Mouse (Mus musculus) forebrain, embryonic 12.5 days (tissue): Measurements from ENCODE around the gene Pomp. TPM values are rescaled to one million over a fixed set of nuclear protein-coding genes. Genes with fewer than 3 reads are reported as not detected.

Source experiments
- ATAC-seq: fragments of 200-750 bp; cut with Nextera tagmentation; 2 replicates; pipeline ENCODE4 v1.8.0; 2017; ENCODE audit warnings: moderate TSS enrichment; ENCODE audit not compliant: low FRiP score
- H3K27ac ChIP-seq: fragments of 300-500 bp; sonication (generic); 2 replicates; pipeline ENCODE4 v1.5.1; 2016; ENCODE audit warnings: mild to moderate bottlenecking
- H3K27me3 ChIP-seq: fragments of 300-500 bp; sonication (generic); 2 replicates; pipeline ENCODE4 v1.6.1; 2016; ENCODE audit warnings: mild to moderate bottlenecking
- H3K36me3 ChIP-seq: fragments of 300-500 bp; sonication (generic); replicated peaks from 2 replicates; pipeline ENCODE4 v1.6.1; 2016; ENCODE audit warnings: mild to moderate bottlenecking
- H3K4me1 ChIP-seq: fragments of 300-500 bp; sonication (generic); 2 replicates; pipeline ENCODE4 v1.6.1; 2016
- H3K4me2 ChIP-seq: fragments of 300-500 bp; sonication (generic); 2 replicates; pipeline ENCODE4 v1.6.1; 2016; ENCODE audit warnings: mild to moderate bottlenecking, moderate library complexity
- H3K4me3 ChIP-seq: fragments of 300-500 bp; sonication (generic); replicated peaks from 2 replicates; pipeline ENCODE4 v1.5.1; 2016; ENCODE audit warnings: mild to moderate bottlenecking
- H3K9ac ChIP-seq: fragments of 300-500 bp; sonication (generic); 2 replicates; pipeline ENCODE4 v1.6.1; 2016; ENCODE audit warnings: mild to moderate bottlenecking
- H3K9me3 ChIP-seq: fragments of 300-500 bp; sonication (generic); 2 replicates; pipeline ENCODE4 v1.6.1; 2016
- WGBS: fragments of 180-500 bp; shearing (Covaris S2); methylation state at CpG from one replicate; pipeline ENCODE4 v1.1.7; 2016; 5-methylcytosine and 5-hydroxymethylcytosine counted together
- polyA plus RNA-seq: library from polyadenylated mRNA; unstranded; fragments of >200 nt; fragmentation: Nextera tagmentation; extraction: Ambion mirVana; gene quantifications from 2 replicates; pipeline ENCODE4 v1.2.1, GENCODE M21; 2016

Gene Pomp
- polyA plus RNA-seq, 1 experiment from 2014 or later: 528 TPM

- H3K9me3 ChIP-seq: 0 out of 2 replicates have a peak, but pooled peaks cover 2% of the 10 kb centered on the region
- no peaks in the 10 kb centered on the region for H3K36me3 ChIP-seq
- WGBS: 46% methylated on average over 14 of the region's 14 CpGs
- no peak overlapping the region for H3K4me2 ChIP-seq
- no peaks in the 10 kb centered on the region for H3K4me1 ChIP-seq
- H3K27ac ChIP-seq: no peak overlapping the region
- no peak overlapping the region for H3K9ac ChIP-seq
- H3K4me3 ChIP-seq: no peak overlapping the region
- ATAC-seq: no peak
- no peaks in the 10 kb centered on the region for H3K27me3 ChIP-seq
Measured at GRCm38 (mm10) chr5:147913241-147913842, 53.1 kb downstream of the Pomp start.

GRCm38 (mm10) chr5:147915038-147915566 is 54.8 kb downstream of the Pomp start:
- no peak overlapping the region for H3K27ac ChIP-seq
- no peaks in the 10 kb centered on the region for H3K27me3 ChIP-seq
- H3K4me1 ChIP-seq: no peaks in the 10 kb centered on the region
- ATAC-seq: no peak
- H3K9me3 ChIP-seq: 0 out of 2 replicates have a peak, but pooled peaks cover 2% of the 10 kb centered on the region
- H3K36me3 ChIP-seq: no peaks in the 10 kb centered on the region
- no peak overlapping the region for H3K9ac ChIP-seq
- H3K4me2 ChIP-seq: no peak overlapping the region
- WGBS: 61% methylated on average over 6 of the region's 6 CpGs
- no peak overlapping the region for H3K4me3 ChIP-seq

- no peaks in the 10 kb centered on the region for H3K27me3 ChIP-seq
- no peak overlapping the region for H3K4me3 ChIP-seq
- no peak for ATAC-seq
- no peaks in the 10 kb centered on the region for H3K9me3 ChIP-seq
- no peak overlapping the region for H3K4me2 ChIP-seq
- WGBS: 86% methylated on average over 9 of the region's 9 CpGs
- H3K9ac ChIP-seq: no peak overlapping the region
- no peak overlapping the region for H3K27ac ChIP-seq
- no peaks in the 10 kb centered on the region for H3K4me1 ChIP-seq
- H3K36me3 ChIP-seq: no peaks in the 10 kb centered on the region
Measured at GRCm38 (mm10) chr5:147916171-147916570, 55.9 kb downstream of the Pomp start.

- Histone ChIP-seq H3K36me3 (no peaks in the 10 kb centered on the region), H3K9ac (no peak overlapping the region), H3K4me3 (no peak overlapping the region), H3K27ac (no peak overlapping the region), H3K4me1 (no peaks in the 10 kb centered on the region), H3K9me3 (no peaks in the 10 kb centered on the region), H3K4me2 (no peak overlapping the region), H3K27me3 (no peaks in the 10 kb centered on the region)
- ATAC-seq: no peak
- 81% methylated on average over 17 of the region's 17 CpGs for WGBS
Measured at GRCm38 (mm10) chr5:147918044-147918846, 58.0 kb downstream of the Pomp start.

GRCm38 (mm10) chr5:147924621-147925020 is 64.4 kb downstream of the Pomp start:
- no peak overlapping the region for H3K27ac ChIP-seq
- no peaks in the 10 kb centered on the region for H3K36me3 ChIP-seq
- no peaks in the 10 kb centered on the region for H3K27me3 ChIP-seq
- no peaks in the 10 kb centered on the region for H3K4me1 ChIP-seq
- no peaks in the 10 kb centered on the region for H3K9me3 ChIP-seq
- 82% methylated on average over 5 of the region's 5 CpGs for WGBS
- no peak overlapping the region for H3K4me3 ChIP-seq
- ATAC-seq: no peak
- H3K4me2 ChIP-seq: no peak overlapping the region
- H3K9ac ChIP-seq: no peak overlapping the region

Other genes with a start within 250 kb of the Pomp start
- gene Flt1, start 134.4 kb upstream of the Pomp start, polyA plus RNA-seq: 8.8 and 9.9 TPM in 2 replicates
- gene Slc46a3, start 34.4 kb downstream of the Pomp start, polyA plus RNA-seq: 3.2 and 4.2 TPM in 2 replicates
- gene Mtus2, start 96.9 kb downstream of the Pomp start, polyA plus RNA-seq: 11.4 and 14.4 TPM in 2 replicates